Mouse (Mus musculus): ENCODE data around the gene Dgkz.

Dgkz gene

DNA sequence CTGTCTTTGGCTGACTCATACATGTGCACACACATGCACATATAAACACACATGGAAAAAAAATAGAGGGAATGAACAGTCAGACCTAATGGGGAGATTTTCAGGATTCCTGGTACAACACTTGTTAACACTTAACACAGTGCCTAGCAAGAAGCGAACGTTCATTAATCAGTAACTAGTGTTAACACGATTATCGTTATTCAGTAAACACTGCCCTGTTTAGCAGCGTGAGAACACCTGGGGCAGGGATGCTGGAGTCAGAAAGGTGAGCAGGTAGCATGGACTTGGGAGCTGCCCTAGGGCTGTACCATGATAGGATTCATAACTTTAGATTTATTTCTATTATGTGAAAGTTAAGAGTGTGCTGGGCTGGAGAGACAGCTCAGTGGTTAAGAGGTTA lies 20.3 kb upstream of the Dgkz start:
- no peak for DNase-seq (ENCODE audit: low read depth, low spot score)

- DNase-seq (ENCODE audit: low read depth, low spot score) = no peak
These were observed 17.7 kb upstream of the Dgkz start for GRCm38 (mm10) chr2:91993409-91993808.

DNA sequence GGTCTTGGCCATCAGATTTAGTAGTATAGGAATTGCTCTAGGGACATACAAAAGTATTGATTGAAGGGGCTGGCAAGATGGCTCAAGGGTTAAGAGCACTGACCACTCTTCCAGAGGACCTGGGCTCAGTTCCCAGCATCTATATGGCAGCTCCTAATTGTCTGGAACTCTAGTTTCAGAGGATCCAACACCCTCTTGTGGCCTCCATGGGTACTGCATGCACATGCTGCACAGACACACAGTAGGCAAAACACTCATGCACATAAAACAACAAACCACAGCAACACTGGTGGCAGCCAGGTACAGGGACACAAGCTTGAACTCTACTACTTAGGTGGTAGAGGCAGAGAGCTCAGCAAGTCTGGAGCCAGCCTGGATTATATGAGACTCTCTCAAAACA lies 14.1 kb upstream of the Dgkz start:
- DNase-seq (ENCODE audit: low read depth, low spot score) = peak; percentile 79

GRCm38 (mm10) chr2:91987542-91987941 lies 11.9 kb upstream of the Dgkz start:
- DNase-seq (ENCODE audit: low read depth, low spot score) = peak; percentile 91

GRCm38 (mm10) chr2:91986071-91986470 lies 10.4 kb upstream of the Dgkz start:
- DNase-seq (ENCODE audit: low read depth, low spot score) = no peak

- DNase-seq (ENCODE audit: low read depth, low spot score) = no peak
These were observed 9.4 kb upstream of the Dgkz start for GRCm38 (mm10) chr2:91984906-91985525.

DNA sequence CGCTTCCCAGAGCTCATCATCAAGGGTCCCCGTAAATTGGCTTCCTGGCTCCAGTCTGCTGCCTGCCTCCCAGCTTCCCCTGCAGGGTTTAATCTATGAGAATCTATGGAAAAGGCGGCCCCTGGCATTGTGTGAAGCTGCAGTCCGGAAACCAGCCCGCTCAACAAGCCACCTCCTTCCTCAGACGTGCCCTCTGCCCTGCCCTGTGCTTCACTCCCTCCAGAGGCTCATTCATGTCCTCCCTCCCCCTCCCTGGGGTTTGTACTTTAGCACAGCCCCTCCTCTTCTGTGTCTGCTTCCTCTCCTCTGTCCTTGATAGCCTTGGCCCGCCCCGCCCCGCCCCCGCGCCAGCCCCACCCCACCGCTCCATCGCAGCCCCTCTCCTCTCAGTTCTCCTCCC lies 8.8 kb upstream of the Dgkz start:
- peak; percentile 95 for DNase-seq (ENCODE audit: low read depth, low spot score)

DNA sequence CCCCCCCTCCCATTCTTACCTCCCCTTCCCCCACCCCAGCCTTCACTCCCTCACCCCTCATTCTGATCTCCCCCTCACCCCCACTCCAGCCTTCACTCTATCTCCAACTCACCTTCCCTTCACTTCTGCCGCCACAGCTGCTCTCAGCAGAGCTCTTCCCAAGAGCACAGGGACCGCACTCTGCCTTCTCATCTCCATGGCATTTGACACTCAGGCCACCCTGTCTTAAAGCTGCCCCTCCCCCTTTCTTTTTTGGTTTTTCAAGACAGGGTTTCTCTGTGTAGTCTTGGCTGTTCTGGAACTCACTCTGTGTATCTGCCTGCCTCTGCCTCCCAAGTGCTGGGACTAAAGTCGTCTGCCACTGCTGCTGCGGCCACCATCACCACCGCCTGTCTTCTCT lies 5.2 kb upstream of the Dgkz start:
- DNase-seq (ENCODE audit: low read depth, low spot score) = no peak

DNA sequence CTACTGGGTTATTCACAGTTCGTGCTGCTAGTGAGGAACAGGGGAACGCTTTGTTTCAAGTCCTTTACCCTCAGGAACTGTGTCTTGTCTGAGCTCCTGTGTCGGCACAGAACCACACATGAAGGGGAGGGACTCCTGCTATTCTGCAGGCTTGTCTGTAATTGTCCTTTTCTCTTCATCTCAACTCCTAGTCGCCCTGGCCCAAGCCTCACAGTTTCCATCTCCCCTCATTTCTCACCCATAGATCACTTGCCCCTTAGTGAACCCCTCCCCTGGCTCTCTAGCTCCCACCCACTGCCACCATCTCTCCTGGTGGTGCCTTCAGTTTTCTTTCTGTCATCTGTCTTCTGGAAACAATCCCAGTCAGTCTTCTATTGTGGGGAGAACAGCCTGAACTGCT lies 4.6 kb upstream of the Dgkz start:
- DNase-seq (ENCODE audit: low read depth, low spot score) = no peak

DNA sequence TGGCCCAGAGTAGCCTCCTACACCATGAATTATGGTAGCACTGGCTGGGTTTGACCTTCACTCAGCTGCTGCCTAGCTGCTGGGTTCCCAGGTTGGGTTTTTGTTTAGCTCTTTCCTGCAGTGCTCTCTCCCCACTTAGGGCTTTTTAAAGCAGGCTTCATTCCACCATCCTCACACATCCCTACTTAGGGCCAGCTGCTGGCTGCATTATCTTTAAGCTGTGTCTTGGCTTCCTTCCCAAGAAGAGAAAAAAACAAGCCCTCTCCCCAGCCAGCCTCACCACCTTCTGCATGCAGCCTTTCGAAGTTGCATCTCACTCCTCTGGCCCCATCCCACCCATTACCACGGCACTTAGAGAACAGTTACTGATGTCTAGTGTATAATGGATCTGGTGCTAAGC lies 2.9 kb upstream of the Dgkz start:
- no peak for DNase-seq (ENCODE audit: low read depth, low spot score)

GRCm38 (mm10) chr2:91977960-91978359 lies 2.3 kb upstream of the Dgkz start:
- no peak for DNase-seq (ENCODE audit: low read depth, low spot score)

DNA sequence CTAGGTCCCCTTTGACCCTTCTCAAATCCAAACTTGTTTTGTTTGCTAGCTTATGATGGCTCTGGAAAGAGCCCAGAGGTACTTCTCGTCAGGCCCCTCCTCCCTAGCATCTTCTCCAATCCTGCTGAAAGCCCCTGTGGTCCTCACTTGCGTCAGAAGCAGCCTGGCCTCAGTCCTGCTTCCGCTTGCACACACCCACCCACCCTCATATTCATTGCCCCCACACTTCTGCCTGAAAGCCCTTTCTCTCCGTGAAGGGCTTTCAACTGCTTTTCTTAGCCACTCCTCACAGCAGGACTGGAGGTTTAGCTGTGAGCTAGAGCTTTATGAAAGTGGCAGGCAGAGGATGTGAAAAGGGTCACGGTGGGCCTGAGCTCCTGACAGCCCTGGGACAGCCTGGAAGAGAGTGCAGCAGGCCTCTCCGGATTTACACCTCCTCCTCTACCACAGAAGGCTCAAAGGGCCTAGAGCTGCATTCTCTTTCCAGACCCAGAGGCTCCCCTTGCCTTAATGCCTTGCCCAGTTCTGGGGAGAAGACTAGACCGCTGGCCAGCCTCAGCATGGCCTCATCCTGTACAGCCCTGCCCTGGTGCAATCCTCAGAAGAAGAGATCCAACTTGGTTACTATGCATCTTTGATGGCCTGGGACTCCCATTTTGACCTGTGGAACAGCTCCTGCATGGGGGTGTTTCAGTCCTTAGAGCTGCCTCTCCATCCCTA lies 2.1 kb downstream of the Dgkz start:
- DNase-seq (ENCODE audit: low read depth, low spot score) = no peak

GRCm38 (mm10) chr2:91972121-91972566 lies 3.5 kb downstream of the Dgkz start:
- peak; percentile 47 for DNase-seq (ENCODE audit: low read depth, low spot score)

DNA sequence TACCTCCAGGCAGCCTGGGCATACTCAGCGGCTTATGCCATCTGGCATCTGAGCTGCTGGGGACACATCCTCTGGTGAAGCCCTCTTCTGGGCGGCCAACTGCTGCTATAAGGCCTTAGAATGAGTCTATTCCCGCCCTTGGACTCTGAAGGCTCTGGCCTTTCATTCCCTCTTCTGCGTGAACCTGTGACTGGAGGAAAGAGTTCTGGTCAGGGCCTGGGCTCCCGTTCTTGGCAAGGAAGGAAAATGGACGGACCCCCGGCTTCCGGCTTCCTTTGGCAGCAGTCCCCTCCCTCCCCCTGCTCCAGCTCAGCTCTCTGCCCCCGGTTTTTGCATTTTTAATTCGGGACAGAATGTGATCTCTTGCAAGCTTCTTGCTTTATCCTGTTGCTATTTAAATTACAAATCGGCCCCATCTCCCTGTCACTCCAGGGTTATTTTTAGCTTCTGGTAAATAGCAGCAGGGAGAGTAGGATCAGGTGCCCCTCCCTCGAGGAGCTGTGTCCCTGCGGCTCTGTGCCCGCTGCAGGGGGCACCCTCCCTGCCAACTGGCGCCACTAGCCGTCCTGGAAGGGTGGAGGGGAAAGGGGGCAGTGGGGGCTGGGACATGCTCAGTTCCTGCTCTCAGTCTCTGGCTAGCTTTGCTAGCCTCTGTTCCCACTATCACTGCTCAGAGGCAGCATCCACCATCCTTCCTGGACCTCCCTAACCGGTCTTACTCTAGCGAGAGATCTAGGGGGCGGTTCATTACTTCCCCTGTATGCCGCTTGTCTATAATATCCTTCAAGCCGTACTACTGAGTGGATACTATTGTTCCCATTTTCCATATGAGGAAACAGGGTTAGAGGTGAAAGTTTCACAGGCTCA lies 4.2 kb downstream of the Dgkz start:
- no peak for DNase-seq (ENCODE audit: low read depth, low spot score)

DNA sequence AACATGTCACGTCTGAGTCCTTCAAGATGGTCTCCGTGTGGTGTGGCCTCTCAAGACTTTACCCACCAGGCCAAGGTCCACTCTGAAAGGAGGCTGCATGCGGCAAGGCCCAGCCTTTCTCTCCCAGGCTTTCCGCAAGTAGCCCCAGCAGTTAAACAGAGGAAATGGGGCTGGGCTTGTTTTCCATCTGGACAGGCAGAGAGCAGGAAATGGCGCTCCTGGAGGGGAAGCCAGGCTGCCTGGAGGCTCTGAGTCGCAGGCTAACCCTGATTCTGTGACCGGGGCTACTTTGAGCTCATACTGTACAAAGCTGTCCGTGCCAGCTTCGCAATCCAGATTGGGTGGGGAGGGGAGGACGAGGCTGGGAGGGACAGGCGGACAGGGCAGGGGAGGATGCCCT lies 7.7 kb downstream of the Dgkz start:
- no peak for DNase-seq (ENCODE audit: low read depth, low spot score)

GRCm38 (mm10) chr2:91966367-91966766 lies 9.3 kb downstream of the Dgkz start:
- DNase-seq (ENCODE audit: low read depth, low spot score) = no peak

GRCm38 (mm10) chr2:91965417-91965816 lies 10.2 kb downstream of the Dgkz start:
- DNase-seq (ENCODE audit: low read depth, low spot score) = peak; percentile 43

GRCm38 (mm10) chr2:91964610-91965204 lies 11.0 kb downstream of the Dgkz start:
- DNase-seq (ENCODE audit: low read depth, low spot score) = no peak

DNA sequence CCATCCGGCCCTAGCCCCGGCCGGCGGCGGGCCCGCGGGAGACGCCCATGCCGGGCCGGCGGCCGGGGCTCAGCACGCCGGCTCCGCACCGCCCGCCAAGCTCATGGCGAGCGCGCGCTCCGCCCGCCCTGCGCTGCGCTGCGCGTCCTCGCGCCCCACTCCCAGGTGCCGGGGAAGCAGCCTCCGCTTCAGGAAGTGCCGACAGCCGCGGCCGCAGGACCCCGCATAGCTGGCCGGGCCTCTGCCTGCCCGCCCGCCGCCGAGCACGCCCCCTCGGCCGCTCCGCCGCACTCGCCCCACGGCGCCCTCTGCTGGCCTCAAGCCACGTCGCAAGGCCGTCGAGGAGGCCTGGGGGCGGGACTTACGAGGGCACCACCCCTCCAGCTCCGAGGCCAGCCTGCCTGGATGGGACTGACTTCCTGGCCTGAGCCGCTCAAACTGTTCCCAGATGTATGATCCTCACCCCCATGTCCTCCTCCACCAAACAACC lies 12.2 kb downstream of the Dgkz start:
- DNase-seq (ENCODE audit: low read depth, low spot score) = peak; percentile 96

DNA sequence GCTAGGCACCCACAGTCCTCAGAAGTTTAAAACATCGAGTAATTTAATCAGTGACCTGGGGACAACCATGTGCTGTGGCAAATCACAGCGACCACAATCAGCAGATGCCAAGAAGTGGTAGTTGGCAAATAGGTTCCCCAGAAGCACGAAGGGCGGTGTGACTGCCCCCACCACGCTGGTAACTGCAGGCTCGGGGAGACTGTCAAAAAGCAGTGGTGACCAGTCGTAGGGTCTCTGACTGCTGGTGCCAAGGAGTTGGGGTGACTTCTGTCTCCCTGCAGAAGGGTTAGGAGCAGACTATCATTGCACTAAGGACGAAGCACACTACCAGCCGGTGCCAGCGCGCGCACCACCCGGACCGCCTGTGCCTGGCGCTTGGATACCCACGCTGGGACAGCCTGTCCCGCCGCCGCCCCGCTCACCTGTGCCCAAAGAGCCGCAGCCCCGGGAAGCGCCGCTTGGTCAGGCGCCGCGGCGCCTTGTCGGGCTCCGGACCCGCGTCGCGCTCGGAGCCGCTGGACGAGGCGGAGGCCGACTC lies 12.7 kb downstream of the Dgkz start:
- DNase-seq (ENCODE audit: low read depth, low spot score) = peak; percentile 50

DNA sequence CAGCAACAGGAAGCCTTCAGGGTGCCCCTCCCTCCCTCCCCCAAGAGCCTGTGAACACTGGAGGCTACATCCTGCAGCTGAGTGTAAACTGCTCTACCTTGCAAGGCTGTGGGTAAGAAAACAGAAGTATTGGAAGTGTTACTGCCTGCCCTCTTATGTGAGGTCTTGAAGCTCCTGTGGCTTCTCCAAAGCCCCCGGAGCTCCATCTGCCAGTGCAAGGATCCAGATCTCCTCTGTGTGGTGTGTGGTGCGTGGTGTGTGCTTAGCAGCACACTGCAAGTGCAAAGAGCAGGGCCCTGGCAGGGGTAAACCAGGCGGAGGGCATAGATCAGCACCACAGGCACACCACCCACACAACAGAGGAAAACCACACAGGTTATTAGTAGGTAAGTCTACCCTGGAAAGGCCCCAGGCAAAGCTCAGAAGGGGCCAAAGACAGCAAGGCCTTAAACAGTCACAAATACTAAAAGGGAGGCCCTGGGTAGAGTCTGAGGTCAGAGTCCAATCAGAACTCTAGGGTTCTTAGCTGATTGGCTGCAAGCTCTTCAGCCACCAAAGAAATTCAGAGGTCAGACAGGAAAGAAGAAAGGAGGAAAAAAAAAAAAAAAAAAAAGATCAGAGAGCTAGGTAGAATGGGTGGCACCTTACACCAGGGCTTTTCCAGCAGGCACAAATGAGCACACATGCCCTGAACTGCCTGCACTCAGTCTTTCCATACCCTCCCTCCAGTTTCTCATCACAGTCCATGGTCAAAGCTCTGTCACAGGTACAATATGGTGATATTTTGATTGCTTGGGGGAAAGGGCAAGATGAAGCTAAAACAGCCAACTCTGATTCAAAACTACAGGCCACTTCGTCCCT lies 13.5 kb downstream of the Dgkz start:
- DNase-seq (ENCODE audit: low read depth, low spot score) = no peak

All from ZHBTc4 (cell line).